In genomic region chr15:101253563-101253885, GRCm38 (mm10) we compare ENCODE assay signal across 9 mouse cellular contexts. TPM values are rescaled to one million over a fixed set of nuclear protein-coding genes. Genes with fewer than 3 reads are reported as not detected.
A peak's percentile ranks its signal among the peaks of the same experiment; 100 is the strongest.
DNase-seq lines count a peak whose midpoint lies in the region; ATAC-seq and TF ChIP-seq lines count a peak whose summit lies in the region.
"Had no signal": no experiment of that assay in that cellular context is flagged by ENCODE, and none has a peak within 500 bp of the region (broad histone marks: within the 10 kb centered on the region; RNA-seq: fewer than 3 reads in every experiment).

No protein-coding gene starts in this region.

- peak overlapping the region; percentile 86 for H3K9ac ChIP-seq in heart, embryonic 16.5 days (ENCODE audit: low read length)
- H3K9ac ChIP-seq in MEL (ENCODE audit: control insufficient read depth, low read depth, low read length, poor library complexity, severe bottlenecking) = peak overlapping the region; percentile 44
- H3K9ac ChIP-seq in hindbrain, embryonic 11.5 days (ENCODE audit: low read depth, low read length) = peak overlapping the region; percentile 74

- TF ChIP-seq EP300 in MEL (IDR thresholded peaks at IDR 0.05; ENCODE audit: low read depth in 1 of 2, low read length in 2 of 2) = no peak

- ATAC-seq in heart, embryonic 16.5 days (replicated peaks; ENCODE audit: extremely low read depth, insufficient read depth, low FRiP score) = no peak
- ATAC-seq in hindbrain, embryonic 11.5 days (ENCODE audit: low FRiP score) = 0 out of 2 replicates have a peak, but pooled peaks have one; percentile 14
- ATAC-seq in erythroblast, adult 5-6 weeks (replicated peaks; ENCODE audit: low FRiP score, poor library complexity, severe bottlenecking) = no peak

- TF ChIP-seq RAD21 in MEL (IDR thresholded peaks at IDR 0.05; ENCODE audit: low read depth, low read length) = no peak

- peak overlapping the region; percentile 58 for H3K27ac ChIP-seq in heart, embryonic 16.5 days (ENCODE audit: low read length)
- no peak overlapping the region for H3K27ac ChIP-seq in MEL (ENCODE audit: control insufficient read depth, low read depth, low read length)
- H3K27ac ChIP-seq in hindbrain, embryonic 11.5 days (ENCODE audit: low read depth, low read length) = no peak overlapping the region
- H3K27ac ChIP-seq in midbrain, embryonic 10.5 days (replicated peaks) = peak overlapping the region; percentile 92

- no peaks in the 10 kb centered on the region for H3K36me3 ChIP-seq in heart, embryonic 16.5 days (ENCODE audit: control insufficient read depth, insufficient read depth)
- H3K36me3 ChIP-seq in MEL (ENCODE audit: control insufficient read depth in 1 of 2, insufficient read depth in 2 of 2, low read length in 2 of 2) = peaks cover 0 to 18% of the 10 kb centered on the region in 2 experiments; a peak in 2 of 4 replicates
- H3K36me3 ChIP-seq in hindbrain, embryonic 11.5 days (ENCODE audit: control insufficient read depth, insufficient read depth, low read length) = no peaks in the 10 kb centered on the region; the same call in 1 of the 2 replicates
- H3K36me3 ChIP-seq in midbrain, embryonic 10.5 days = no peaks in the 10 kb centered on the region
- H3K36me3 ChIP-seq: G1E had no signal

- H3K27me3 ChIP-seq in heart, embryonic 16.5 days (ENCODE audit: control insufficient read depth, insufficient read depth, low read length) = no peaks in the 10 kb centered on the region
- no peaks in the 10 kb centered on the region for H3K27me3 ChIP-seq in MEL (ENCODE audit: control insufficient read depth in 1 of 2, insufficient read depth in 2 of 2, low read length in 2 of 2)
- H3K27me3 ChIP-seq in hindbrain, embryonic 11.5 days (ENCODE audit: control insufficient read depth, insufficient read depth, low read length) = no peaks in the 10 kb centered on the region
- H3K27me3 ChIP-seq in midbrain, embryonic 10.5 days (ENCODE audit: low read depth, poor library complexity, severe bottlenecking) = peaks cover 22% of the 10 kb centered on the region; the same call in 1 of the 2 replicates

- peak overlapping the region; percentile 79 for H3K4me2 ChIP-seq in heart, embryonic 16.5 days (ENCODE audit: low read depth, low read length)
- peak overlapping the region; percentile 91 for H3K4me2 ChIP-seq in hindbrain, embryonic 11.5 days (replicated peaks; ENCODE audit: low read depth, low read length)

- DNase-seq in heart, adult 9 months (ENCODE audit: low spot score in 2 of 2) = no peak
- DNase-seq in MEL (ENCODE audit: low read depth, low spot score) = no peak
- DNase-seq in hindbrain, embryonic 11.5 days (ENCODE audit: low spot score) = no peak
- no peak for DNase-seq in midbrain, embryonic 10.5 days (ENCODE audit: low spot score)
- no peak for DNase-seq in right cerebral cortex, postnatal 10 days (ENCODE audit: low spot score in 2 of 2)
- no peak for DNase-seq in spleen, postnatal 14 days (ENCODE audit: low spot score in 2 of 2)

- no peaks in the 10 kb centered on the region for H3K9me3 ChIP-seq in heart, embryonic 16.5 days (replicated peaks; ENCODE audit: control insufficient read depth, low read length)
- no peaks in the 10 kb centered on the region for H3K9me3 ChIP-seq in MEL (replicated peaks; ENCODE audit: insufficient read depth, low read length)
- no peaks in the 10 kb centered on the region for H3K9me3 ChIP-seq in hindbrain, embryonic 11.5 days (ENCODE audit: control insufficient read depth, low read length)
- H3K9me3 ChIP-seq in midbrain, embryonic 10.5 days (replicated peaks) = no peaks in the 10 kb centered on the region

- peaks cover 32% of the 10 kb centered on the region for H3K4me1 ChIP-seq in heart, embryonic 16.5 days (ENCODE audit: control insufficient read depth, insufficient read depth, low read length)
- H3K4me1 ChIP-seq in MEL (ENCODE audit: control insufficient read depth in 1 of 2, insufficient read depth in 2 of 2, low read length in 2 of 2) = peaks cover 5 to 30% of the 10 kb centered on the region in 2 experiments
- no peaks in the 10 kb centered on the region for H3K4me1 ChIP-seq in hindbrain, embryonic 11.5 days (replicated peaks; ENCODE audit: control insufficient read depth, insufficient read depth, low read length)
- H3K4me1 ChIP-seq in midbrain, embryonic 10.5 days = peaks cover 30% of the 10 kb centered on the region

- TF ChIP-seq CTCF in MEL (IDR thresholded peaks at IDR 0.05 in 2 of 3, conservative IDR thresholded peaks at IDR 0.05 in 1 of 3; ENCODE audit: control insufficient read depth in 1 of 3, insufficient read depth in 1 of 3, low read depth in 2 of 3, low read length in 3 of 3, poor library complexity in 1 of 3, severe bottlenecking in 1 of 3) = no peak

- H3K4me3 ChIP-seq in heart, embryonic 16.5 days (ENCODE audit: low read length) = peak overlapping the region; percentile 69
- H3K4me3 ChIP-seq in MEL (ENCODE audit: control insufficient read depth in 1 of 2, insufficient read depth in 1 of 2, low read depth in 2 of 2, low read length in 2 of 2) = peak overlapping the region; percentile 49 to 81
- peak overlapping the region; percentile 57 for H3K4me3 ChIP-seq in hindbrain, embryonic 11.5 days (ENCODE audit: low read depth, low read length)
- H3K4me3 ChIP-seq in midbrain, embryonic 10.5 days = peak overlapping the region; percentile 79

- TF ChIP-seq POLR2A in MEL (IDR thresholded peaks at IDR 0.05; ENCODE audit: control insufficient read depth in 1 of 2, insufficient read depth in 1 of 2, low read depth in 1 of 2, low read length in 2 of 2, poor library complexity in 1 of 2) = no peak

- no peaks in the 10 kb centered on the region for H3K79me2 ChIP-seq in MEL (ENCODE audit: control insufficient read depth, insufficient read depth, low read length, poor library complexity)

- WGBS in heart, embryonic 16.5 days = 27% methylated on average over 3 of the region's 3 CpGs
- 41% methylated on average over 3 of the region's 3 CpGs for WGBS in hindbrain, embryonic 11.5 days
- WGBS in midbrain, embryonic 10.5 days = 33% methylated on average over 3 of the region's 3 CpGs

TF ChIP-seq in MEL, 35 proteins besides CTCF, POLR2A, EP300 and RAD21 (continues in another document):
- TF ChIP-seq MAX (IDR thresholded peaks at IDR 0.05; ENCODE audit: low read length) (no peak), CHD1 (IDR thresholded peaks at IDR 0.05; ENCODE audit: low read depth, low read length) (no peak), ETS1 (IDR thresholded peaks at IDR 0.05; ENCODE audit: low read depth, low read length) (no peak), ELF1 (IDR thresholded peaks at IDR 0.05; ENCODE audit: low read depth, low read length) (no peak), NRF1 (IDR thresholded peaks at IDR 0.05; ENCODE audit: insufficient read depth, low read depth, low read length, poor library complexity, severe bottlenecking) (no peak), MEF2A (IDR thresholded peaks at IDR 0.05; ENCODE audit: extremely low read depth, insufficient replicate concordance, low read depth, low read length, poor library complexity, severe bottlenecking) (no peak), CHD2 (IDR thresholded peaks at IDR 0.05; ENCODE audit: low read length) (no peak), TAL1 (IDR thresholded peaks at IDR 0.05; ENCODE audit: low read length) (no peak)

RNA-seq across cellular contexts. Expression of gene Nr4a1, which starts 0.5 kb away (rescaled TPM):
- polyA plus RNA-seq in heart, embryonic 16.5 days (2015; fragmentation: Nextera tagmentation; extraction: Ambion mirVana) = 12.6 and 13.5 TPM in 2 replicates
- total RNA-seq in MEL (2012; rRNA removed) = 1.7 and 2.0 TPM in 2 replicates
- 10 to 100 TPM in 1 of 2 experiments, not detected in 1; 12.8 TPM for polyA plus RNA-seq in MEL (2012; ENCODE audit: insufficient read depth in 1 of 2, insufficient read length in 2 of 2, low read depth in 1 of 2, low replicate concordance in 2 of 2, missing spikeins in 1 of 2)
- polyA plus RNA-seq in hindbrain, embryonic 11.5 days (2014; fragmentation: Nextera tagmentation; extraction: Ambion mirVana) = 2.2 and 2.9 TPM in 2 replicates
- 2.8 and 2.9 TPM in 2 replicates for polyA plus RNA-seq in midbrain, embryonic 10.5 days (2016; fragmentation: Nextera tagmentation; extraction: Ambion mirVana)
- total RNA-seq in erythroblast, adult 5-6 weeks (2015; ENCODE audit: low replicate concordance) = 3.3 and 11.3 TPM in 2 replicates
- total RNA-seq in erythroblast, adult 5-6 weeks (2017; ENCODE audit: low replicate concordance) = 6.0 and 15.7 TPM in 2 replicates
- total RNA-seq: G1E had no signal

RNA-seq across cellular contexts. Expression of gene Grasp, which starts 29.5 kb away (rescaled TPM):
- polyA plus RNA-seq in heart, embryonic 16.5 days (2015; fragmentation: Nextera tagmentation; extraction: Ambion mirVana) = 3.1 and 3.4 TPM in 2 replicates
- 3.7 and 4.1 TPM in 2 replicates for total RNA-seq in MEL (2012; rRNA removed)
- polyA plus RNA-seq in MEL (2012; ENCODE audit: insufficient read depth in 1 of 2, insufficient read length in 2 of 2, low read depth in 1 of 2, low replicate concordance in 2 of 2, missing spikeins in 1 of 2) = 1 to 10 TPM in 1 of 2 experiments, not detected in 1; 6.3 TPM
- 4.5 and 5.0 TPM in 2 replicates for polyA plus RNA-seq in hindbrain, embryonic 11.5 days (2014; fragmentation: Nextera tagmentation; extraction: Ambion mirVana)
- polyA plus RNA-seq in midbrain, embryonic 10.5 days (2016; fragmentation: Nextera tagmentation; extraction: Ambion mirVana) = 3.2 and 4.2 TPM in 2 replicates
- not detected in 2 replicates for total RNA-seq in erythroblast, adult 5-6 weeks (2015; ENCODE audit: low replicate concordance)
- total RNA-seq in erythroblast, adult 5-6 weeks (2017; ENCODE audit: low replicate concordance) = 0.84 TPM in 1 of 2 replicates, not detected in the other

RNA-seq across cellular contexts. Expression of gene Atg101, which starts 30.5 kb away (rescaled TPM):
- 64.5 and 68.9 TPM in 2 replicates for polyA plus RNA-seq in heart, embryonic 16.5 days (2015; fragmentation: Nextera tagmentation; extraction: Ambion mirVana)
- total RNA-seq in MEL (2012; rRNA removed) = 75.5 and 90.3 TPM in 2 replicates
- 10 to 100 TPM in 1 of 2 experiments, not detected in 1; 75.2 TPM for polyA plus RNA-seq in MEL (2012; ENCODE audit: insufficient read depth in 1 of 2, insufficient read length in 2 of 2, low read depth in 1 of 2, low replicate concordance in 2 of 2, missing spikeins in 1 of 2)
- 66.5 and 69.6 TPM in 2 replicates for polyA plus RNA-seq in hindbrain, embryonic 11.5 days (2014; fragmentation: Nextera tagmentation; extraction: Ambion mirVana)
- polyA plus RNA-seq in midbrain, embryonic 10.5 days (2016; fragmentation: Nextera tagmentation; extraction: Ambion mirVana) = 80.8 TPM in 2 replicates
- 7.9 and 14.2 TPM in 2 replicates for total RNA-seq in erythroblast, adult 5-6 weeks (2015; ENCODE audit: low replicate concordance)
- total RNA-seq in erythroblast, adult 5-6 weeks (2017; ENCODE audit: low replicate concordance) = 13.0 and 14.1 TPM in 2 replicates

RNA-seq across cellular contexts. Expression of gene 6030408B16Rik, which starts 39.5 kb away (rescaled TPM):
- polyA plus RNA-seq in heart, embryonic 16.5 days (2015; fragmentation: Nextera tagmentation; extraction: Ambion mirVana) = 2.8 and 7.1 TPM in 2 replicates
- total RNA-seq in MEL (2012; rRNA removed) = 0.07 and 0.12 TPM in 2 replicates
- polyA plus RNA-seq in MEL (2012; ENCODE audit: insufficient read depth in 1 of 2, insufficient read length in 2 of 2, low read depth in 1 of 2, low replicate concordance in 2 of 2, missing spikeins in 1 of 2) = under 1 TPM in 1 of 2 experiments, not detected in 1; 0.18 TPM
- polyA plus RNA-seq in hindbrain, embryonic 11.5 days (2014; fragmentation: Nextera tagmentation; extraction: Ambion mirVana) = 0.17 and 0.25 TPM in 2 replicates
- polyA plus RNA-seq in midbrain, embryonic 10.5 days (2016; fragmentation: Nextera tagmentation; extraction: Ambion mirVana) = 0.06 and 0.22 TPM in 2 replicates
- not detected in 2 replicates for total RNA-seq in erythroblast, adult 5-6 weeks (2015; ENCODE audit: low replicate concordance)
- not detected in 2 replicates for total RNA-seq in erythroblast, adult 5-6 weeks (2017; ENCODE audit: low replicate concordance)
- total RNA-seq: G1E had no signal
- polyA plus RNA-seq: G1E had no signal

Comparison
In these comparisons a context has a peak if more than half of its experiments do, and no peak if none do; other contexts are left out.
1. H3K27ac ChIP-seq: peak in heart, embryonic 16.5 days (single experiment) and midbrain, embryonic 10.5 days (single experiment); none in MEL (single experiment) and hindbrain, embryonic 11.5 days (single experiment).
2. Peak in every context shown above with its lines, with median percentiles within 50 percentile points of each other: H3K4me3 ChIP-seq and H3K9ac ChIP-seq.